Mouse (Mus musculus) heart, adult 8-10 months (tissue): ENCODE measurements around the gene Veph1. TPM values are rescaled to one million over a fixed set of nuclear protein-coding genes. Genes with fewer than 3 reads are reported as not detected.
"Not testable (repeated sequence)": the region's sequence is repeated elsewhere in the genome, so short reads cannot be mapped to it uniquely, and the experiment has no call there.

Experiments
- DNase-seq: peaks from one replicate; pipeline ENCODE4 v3.0.0; 2022; ENCODE audit warnings: low spot score
- total RNA-seq, 4 experiments: library from RNA; stranded (reverse); gene quantifications; 2 replicates each; pipeline ENCODE4 v1.2.4; 2022

Gene Veph1
- total RNA-seq: under 1 TPM in 1 of 4 experiments, not detected in 3; 0.03 TPM

DNA sequence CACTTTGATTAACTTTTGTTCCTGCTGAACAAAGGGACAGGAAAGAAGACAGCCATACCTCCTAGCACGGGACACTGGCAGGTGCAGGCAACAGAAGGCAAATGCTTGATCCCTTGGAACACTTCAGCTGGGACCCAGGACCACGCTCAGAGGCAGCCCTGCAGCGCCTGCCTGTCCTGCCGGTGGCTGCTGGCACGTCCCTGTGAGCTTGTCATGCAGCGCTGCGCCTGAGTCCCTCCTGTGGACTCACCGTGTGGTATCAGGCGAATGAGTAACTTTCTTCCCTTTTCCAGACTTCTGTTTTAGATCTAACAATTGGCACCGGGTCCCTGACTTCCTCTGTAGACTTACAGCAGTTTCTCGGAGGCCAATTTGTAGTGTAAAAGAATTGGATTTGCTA is at the start of gene Veph1:
Gene Veph1, minus strand, starts transcription at position 293 of the 400 bp plus-strand sequence.
- no peak for DNase-seq

- DNase-seq: no peak
These were observed 44.1 kb upstream of the Veph1 start for GRCm38 (mm10) chr3:66340742-66341141.

GRCm38 (mm10) chr3:66332401-66332729 is 35.7 kb upstream of the Veph1 start:
- DNase-seq: no peak

DNA sequence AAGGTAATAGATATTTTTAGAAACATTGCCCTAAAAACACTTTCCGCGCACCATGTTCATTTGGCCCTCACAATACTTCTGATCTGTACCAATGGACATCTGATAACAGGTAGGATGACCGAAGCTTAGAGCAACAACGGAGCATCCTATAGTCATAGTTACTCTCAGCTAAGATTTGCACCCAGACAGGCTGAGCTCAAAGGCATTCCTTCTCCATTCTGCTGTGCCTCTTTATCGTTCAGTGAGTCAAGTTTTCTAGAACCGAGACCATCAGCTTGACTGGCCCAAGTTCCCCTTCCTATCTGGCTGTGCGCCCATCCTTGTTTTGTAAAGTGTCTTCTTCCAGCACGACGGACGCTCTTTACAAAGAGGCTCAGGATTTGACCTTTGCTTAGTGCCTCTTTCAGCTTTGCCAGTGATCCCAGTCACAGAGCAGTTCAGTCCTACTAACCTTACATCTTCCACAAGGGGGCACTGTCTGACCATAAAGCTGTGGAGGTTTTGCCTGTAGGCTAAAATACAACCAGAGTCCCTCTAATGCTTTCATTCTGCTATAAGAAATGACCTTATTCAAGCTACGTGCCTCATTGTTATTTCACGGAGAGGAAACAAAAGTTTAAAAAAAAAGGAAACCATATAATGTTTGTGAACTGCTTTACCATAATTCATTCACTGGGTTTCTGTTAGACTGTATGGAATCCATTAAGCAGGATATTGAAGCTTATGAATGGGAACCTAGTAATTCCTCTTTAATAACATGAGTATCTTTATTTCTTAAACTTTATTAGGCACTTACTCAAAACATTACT is 35.2 kb upstream of the Veph1 start:
- DNase-seq: peak; percentile 31

DNA sequence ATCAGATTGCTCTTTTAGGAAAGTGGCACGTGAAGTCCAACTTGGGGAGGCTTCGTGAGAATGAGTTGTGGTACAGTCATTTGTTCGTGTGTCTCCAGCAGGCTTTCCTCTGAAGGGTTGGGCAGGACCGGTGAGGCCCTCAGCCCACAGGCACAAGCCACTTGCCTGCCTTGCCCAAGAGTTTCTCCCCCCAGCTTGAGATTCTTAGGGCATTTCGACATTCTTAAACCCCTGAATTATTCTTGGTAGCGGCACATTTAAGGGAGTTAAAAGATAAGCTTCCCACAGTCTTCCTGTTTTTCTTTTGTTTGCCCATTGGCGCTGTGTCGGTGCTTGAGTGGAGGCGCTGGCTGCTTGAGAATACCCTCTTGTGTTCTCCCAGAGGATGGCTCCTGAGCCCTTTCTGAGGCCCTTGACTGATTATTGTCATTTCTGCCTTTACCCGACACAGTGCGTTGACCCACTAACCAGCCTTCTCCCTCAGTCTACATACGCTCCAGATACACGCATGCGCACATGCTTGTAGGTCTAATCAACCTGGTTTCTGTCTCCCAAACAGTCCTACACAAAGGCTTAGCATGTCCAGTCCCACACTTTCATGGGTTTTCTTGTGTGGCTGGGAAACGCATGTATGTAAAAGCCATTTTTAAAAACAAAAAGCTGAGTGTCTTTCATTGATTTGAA is 34.4 kb upstream of the Veph1 start:
- no peak for DNase-seq

GRCm38 (mm10) chr3:66325962-66326834 is 29.6 kb upstream of the Veph1 start:
- no peak for DNase-seq

DNA sequence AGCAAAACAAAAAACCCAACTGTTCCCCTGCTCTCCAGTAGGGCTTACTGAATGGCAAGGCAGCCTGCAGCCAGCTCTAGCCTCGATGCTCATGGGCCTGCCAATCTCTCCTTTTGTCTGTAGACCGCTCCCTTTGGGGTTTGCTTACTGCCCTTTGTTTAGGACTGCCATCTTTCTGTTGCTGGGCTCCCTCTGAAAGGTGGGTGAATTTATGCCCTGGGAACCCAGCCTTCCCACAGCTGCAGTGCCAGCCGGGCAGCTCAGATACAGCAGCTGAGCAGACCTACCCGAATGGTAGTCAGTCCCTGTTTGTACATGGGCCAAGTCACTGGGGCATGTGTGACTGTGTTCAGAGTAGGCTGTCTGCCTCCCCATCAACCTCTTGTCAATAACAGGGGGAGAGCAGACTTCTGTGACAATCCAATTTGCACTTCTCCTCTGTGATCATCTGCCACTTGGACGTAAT is 28.9 kb upstream of the Veph1 start:
- no peak for DNase-seq

DNA sequence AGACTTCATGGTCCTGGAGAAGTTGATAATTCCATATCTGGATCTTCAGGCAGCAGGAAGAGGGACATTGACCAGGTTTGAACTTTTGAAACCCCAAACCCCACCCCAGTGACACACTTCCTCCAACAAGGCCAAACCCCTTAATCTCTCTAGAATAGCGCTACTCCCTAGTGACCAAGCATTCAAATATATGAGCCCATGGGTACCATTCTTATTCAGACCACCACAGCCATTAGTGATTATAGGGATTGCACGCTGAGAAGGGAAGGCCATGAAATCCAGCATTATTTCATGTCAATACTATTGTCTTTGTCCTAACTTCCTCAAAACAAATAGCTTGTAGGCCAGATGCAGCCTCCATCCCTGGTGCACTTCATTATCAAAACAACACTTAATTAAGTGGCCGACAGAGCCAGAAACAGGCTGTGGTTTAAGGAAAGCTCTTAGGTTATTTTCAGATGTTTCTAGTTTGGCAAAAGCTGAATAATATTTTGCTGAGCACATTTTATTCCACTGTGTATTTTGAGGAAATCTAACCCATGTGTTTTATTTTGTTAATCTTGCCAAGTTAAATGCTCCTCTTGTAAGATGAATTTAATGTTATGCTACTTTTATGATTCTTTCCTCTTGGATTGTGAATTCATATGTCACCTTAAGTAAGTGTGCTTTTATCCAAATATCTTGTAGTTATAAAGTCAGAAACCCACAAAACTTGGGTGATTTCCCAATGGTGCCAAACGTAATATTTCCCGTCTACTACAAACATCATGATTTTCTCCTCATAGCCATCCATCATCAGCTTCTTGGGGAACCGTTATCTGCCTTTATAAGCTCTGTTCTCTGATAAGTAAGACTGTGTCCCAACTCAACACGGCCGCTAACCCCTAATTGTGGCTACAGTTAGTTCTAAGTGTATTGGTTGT is 18.4 kb upstream of the Veph1 start:
- DNase-seq: no peak

DNA sequence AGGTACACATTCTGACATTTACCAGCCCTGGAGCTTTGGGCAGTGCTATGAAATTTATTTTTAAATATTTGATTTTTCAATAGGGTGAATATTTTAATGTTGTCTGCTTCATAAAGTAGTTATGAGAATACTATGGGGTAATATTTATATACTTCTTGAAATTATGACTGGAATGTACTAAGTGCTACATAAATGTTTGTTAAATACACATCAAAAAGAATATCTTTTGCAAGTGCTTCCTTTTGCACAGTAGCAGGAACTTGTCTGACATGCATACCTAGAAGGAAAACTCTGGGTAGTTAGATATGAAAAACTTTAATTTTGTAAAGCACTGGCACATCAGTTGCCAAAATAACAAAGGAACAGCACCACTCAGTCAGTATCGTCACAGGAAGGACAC is 13.9 kb upstream of the Veph1 start:
- DNase-seq: no peak

DNA sequence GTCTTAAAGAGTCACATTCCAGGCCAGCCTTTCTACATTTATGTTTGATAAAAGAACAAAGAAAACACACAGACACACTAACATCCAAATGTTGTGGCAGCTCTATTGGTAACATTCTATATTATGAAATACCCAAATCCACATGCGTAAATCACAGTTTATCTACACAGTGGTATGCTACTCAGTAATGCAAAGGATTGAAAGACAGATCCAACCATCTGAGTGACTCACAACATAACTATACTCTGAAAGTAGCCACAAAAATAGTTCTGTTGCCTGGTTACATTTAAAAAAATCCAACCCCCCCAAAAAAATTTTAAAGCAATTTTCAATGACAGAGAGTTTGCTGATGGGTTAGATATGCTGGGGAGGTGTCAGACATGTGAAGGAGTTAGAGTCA is 12.9 kb upstream of the Veph1 start:
- DNase-seq: no peak

- no peak for DNase-seq
These were observed 1.4 kb downstream of the Veph1 start for GRCm38 (mm10) chr3:66295236-66295635.

- DNase-seq: no peak
These were observed 1.9 kb downstream of the Veph1 start for GRCm38 (mm10) chr3:66294729-66295128.

DNA sequence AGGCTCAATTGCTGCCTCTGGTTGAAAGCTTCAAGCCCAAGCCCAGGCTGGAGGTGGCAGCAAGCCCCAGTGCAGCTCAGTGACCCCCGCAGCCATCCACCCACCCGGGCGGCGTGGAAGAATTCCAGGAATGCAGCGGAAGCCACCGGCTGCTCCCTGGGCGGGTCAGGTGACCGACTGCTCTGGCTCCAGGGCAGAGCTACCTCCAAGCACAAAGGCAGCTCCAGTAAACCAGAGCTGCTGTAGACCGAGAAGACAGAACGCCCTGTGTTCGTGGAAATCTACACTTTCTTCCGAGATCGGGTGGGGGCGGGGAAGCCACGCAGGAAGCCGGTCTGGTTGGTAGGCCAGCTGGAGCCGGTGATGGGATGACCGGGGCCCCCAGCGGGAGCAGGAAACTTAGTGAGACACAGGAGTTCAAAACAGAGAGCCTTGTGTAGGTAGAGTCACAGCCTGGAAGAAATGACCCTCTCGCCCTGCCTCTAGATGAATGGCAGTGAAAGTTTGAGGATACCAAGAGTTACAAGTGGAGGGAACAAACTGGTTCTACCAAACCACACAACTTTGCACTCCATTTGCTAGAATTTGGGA is 4.2 kb downstream of the Veph1 start:
- DNase-seq: no peak

- no peak for DNase-seq
These were observed 33.4 kb downstream of the Veph1 start for GRCm38 (mm10) chr3:66263270-66263669.

DNA sequence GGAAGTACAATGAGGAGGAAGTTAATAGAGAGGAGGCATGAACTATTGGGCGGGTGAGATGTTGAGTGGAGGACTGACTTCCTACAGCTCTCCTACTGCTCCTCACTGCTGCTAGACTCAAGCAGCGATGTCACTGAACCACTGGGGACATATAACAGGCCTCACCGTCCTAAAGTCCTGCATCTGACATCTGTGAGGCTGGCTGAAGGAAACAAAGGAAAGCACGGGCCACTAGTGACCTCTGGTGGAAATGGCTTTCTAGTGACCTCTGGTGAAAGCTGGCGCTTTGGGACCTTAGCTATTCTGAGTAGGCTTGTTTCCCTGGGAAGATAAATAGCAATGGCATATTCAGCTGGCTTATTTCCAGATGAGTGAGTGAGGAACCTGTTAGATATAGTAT is 34.3 kb downstream of the Veph1 start:
- DNase-seq: peak; percentile 13

DNA sequence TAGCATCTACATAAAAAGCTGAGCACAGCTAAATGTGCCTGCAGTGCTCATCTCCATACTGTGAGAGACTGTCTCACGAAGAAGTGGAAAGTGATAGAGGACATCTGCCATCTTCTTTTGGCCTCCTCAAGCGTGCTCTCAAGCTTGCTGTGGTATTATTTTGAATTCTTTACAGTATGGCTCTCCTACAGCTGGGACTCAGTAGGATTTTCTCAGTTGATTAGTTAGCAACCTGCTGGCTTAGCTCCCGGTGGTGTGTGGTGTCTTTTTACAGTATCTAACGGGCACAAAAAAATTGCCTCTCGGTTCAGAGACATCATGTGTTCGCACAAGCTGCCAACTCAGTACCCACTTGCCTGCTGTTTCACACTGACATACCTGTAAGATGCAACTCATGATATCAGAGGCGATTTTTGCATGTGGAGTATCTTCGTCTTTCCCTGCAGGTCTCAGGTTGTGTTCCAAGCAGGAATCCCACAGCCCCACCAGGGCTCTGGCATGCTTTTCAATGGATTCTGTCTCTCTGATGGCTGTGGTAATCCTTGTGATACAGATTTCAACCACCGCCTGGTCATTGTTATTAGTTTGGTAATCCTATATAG is 42.0 kb downstream of the Veph1 start:
- DNase-seq: no peak

DNA sequence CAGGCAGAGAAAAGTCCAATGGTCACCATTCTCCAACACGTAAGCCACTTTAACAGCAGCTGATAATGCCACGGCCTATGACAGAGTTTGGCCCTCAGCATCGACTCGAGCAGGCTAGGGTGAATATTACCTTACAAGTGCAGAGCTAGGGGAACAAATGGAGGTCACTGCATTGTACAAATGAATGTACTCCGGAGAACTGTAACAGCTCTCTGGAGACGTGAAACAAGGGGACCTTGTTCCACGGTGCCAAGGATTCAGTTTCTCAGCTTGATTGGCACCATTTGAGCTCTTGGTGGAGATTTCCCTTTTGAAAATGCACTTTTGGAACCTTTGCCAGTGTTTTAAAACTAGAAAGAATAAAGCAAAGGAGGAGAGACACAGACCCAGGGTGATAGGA is 44.8 kb downstream of the Veph1 start:
- no peak for DNase-seq

DNA sequence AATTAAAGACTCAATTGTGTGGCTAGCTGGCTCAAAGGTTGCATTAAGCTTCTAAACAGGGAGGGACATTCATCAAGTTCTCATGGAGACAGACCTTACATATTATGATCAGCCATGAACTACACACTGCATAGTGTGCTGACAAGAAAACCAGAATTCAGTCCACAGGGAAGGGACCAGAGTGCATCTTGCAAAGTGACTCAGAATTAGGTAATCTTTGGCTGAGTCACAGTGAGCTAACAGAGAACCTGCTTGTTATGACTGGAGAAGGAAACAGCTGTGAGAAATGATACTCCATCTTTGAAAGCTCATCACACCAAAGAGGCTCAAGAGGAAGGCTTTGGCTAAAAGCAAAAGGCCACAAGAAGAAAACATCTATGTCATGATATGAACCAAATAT is 56.2 kb downstream of the Veph1 start:
- DNase-seq: no peak

DNA sequence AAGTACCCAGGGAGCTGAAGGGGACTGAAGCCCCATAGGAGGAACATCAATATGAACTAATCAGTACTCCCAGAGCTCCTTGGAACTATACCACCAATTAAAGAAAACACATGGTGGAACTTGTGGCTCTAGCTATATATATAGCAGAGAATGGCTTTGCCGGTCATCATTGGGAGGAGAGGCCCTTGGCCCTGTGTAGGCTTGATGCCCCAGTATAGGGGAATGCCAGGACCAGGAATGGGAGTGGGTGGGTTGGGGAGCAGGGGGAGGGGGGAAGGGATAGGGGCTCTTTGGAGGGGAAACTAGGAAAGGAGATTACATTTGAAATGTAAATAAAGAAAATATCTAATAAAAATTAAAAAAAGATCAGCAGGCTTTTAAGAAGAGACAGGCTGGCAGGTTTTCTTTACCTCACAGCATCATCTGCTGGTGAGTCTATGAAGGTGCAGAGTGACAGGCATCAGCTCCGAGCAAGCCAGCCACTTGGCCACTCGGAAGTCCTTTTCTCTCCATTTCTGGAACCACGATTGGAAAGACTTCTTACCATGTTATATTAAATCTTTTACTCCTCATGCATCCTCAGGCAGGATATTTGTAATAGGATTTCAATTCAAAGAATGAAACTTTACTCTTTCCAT is 60.3 kb downstream of the Veph1 start:
- DNase-seq: not testable (repeated sequence)
